Comparison of ENCODE assay signal across 9 mouse cellular contexts in genomic region chr4:105328776-105329175, GRCm38 (mm10).
DNase-seq lines count a peak whose midpoint lies in the region; ATAC-seq lines count a peak whose summit lies in the region.
"Had no signal": no experiment of that assay in that cellular context is flagged by ENCODE, and none has a peak within 500 bp of the region (broad histone marks: within the 10 kb centered on the region; RNA-seq: fewer than 3 reads in every experiment).

No protein-coding gene starts in this region.

- no peaks in the 10 kb centered on the region for H3K27me3 ChIP-seq in intestine, embryonic 16.5 days (replicated peaks; ENCODE audit: control insufficient read depth, insufficient read depth, low read length)
- no peaks in the 10 kb centered on the region for H3K27me3 ChIP-seq in intestine, embryonic 15.5 days (replicated peaks)
- no peaks in the 10 kb centered on the region for H3K27me3 ChIP-seq in heart, embryonic 16.5 days (ENCODE audit: control insufficient read depth, insufficient read depth, low read length)
- H3K27me3 ChIP-seq in limb, embryonic 15.5 days: no peaks in the 10 kb centered on the region
- no peaks in the 10 kb centered on the region for H3K27me3 ChIP-seq in hindbrain, embryonic 12.5 days
- H3K27me3 ChIP-seq: limb, embryonic 12.5 days had no signal

- intact Hi-C loops in left cerebral cortex, postnatal 14 days (cut with DNase I): no loop called here

- 68% methylated on average over 10 of the region's 10 CpGs for WGBS in intestine, embryonic 16.5 days
- WGBS in intestine, embryonic 15.5 days: 70% methylated on average over 10 of the region's 10 CpGs
- WGBS in heart, embryonic 16.5 days: 50% methylated on average over 10 of the region's 10 CpGs
- 38% methylated on average over 10 of the region's 10 CpGs for WGBS in limb, embryonic 15.5 days
- 87% methylated on average over 10 of the region's 10 CpGs for WGBS in hindbrain, embryonic 12.5 days

- H3K36me3 ChIP-seq in intestine, embryonic 16.5 days (ENCODE audit: control insufficient read depth, insufficient read depth, low read length): no peaks in the 10 kb centered on the region
- no peaks in the 10 kb centered on the region for H3K36me3 ChIP-seq in intestine, embryonic 15.5 days
- no peaks in the 10 kb centered on the region for H3K36me3 ChIP-seq in heart, embryonic 16.5 days (ENCODE audit: control insufficient read depth, insufficient read depth)
- H3K36me3 ChIP-seq in limb, embryonic 15.5 days: no peaks in the 10 kb centered on the region
- no peaks in the 10 kb centered on the region for H3K36me3 ChIP-seq in hindbrain, embryonic 12.5 days
- H3K36me3 ChIP-seq: limb, embryonic 12.5 days had no signal

- H3K27ac ChIP-seq in intestine, embryonic 16.5 days (ENCODE audit: low read length): no peak overlapping the region
- no peak overlapping the region for H3K27ac ChIP-seq in intestine, embryonic 15.5 days
- no peak overlapping the region; the same call in 1 of the 2 replicates for H3K27ac ChIP-seq in heart, embryonic 16.5 days (ENCODE audit: low read length)
- H3K27ac ChIP-seq in limb, embryonic 15.5 days: peak overlapping the region; percentile 69
- H3K27ac ChIP-seq in hindbrain, embryonic 12.5 days: no peak overlapping the region
- H3K27ac ChIP-seq: limb, embryonic 12.5 days had no signal

- no peaks in the 10 kb centered on the region for H3K9me3 ChIP-seq in intestine, embryonic 16.5 days (ENCODE audit: control insufficient read depth, low read length)
- H3K9me3 ChIP-seq in intestine, embryonic 15.5 days: no peaks in the 10 kb centered on the region
- H3K9me3 ChIP-seq in heart, embryonic 16.5 days (replicated peaks; ENCODE audit: control insufficient read depth, low read length): no peaks in the 10 kb centered on the region
- H3K9me3 ChIP-seq in limb, embryonic 15.5 days: no peaks in the 10 kb centered on the region
- H3K9me3 ChIP-seq in hindbrain, embryonic 12.5 days (replicated peaks): no peaks in the 10 kb centered on the region
- H3K9me3 ChIP-seq: limb, embryonic 12.5 days had no signal

- no peak overlapping the region for H3K4me2 ChIP-seq in intestine, embryonic 16.5 days (ENCODE audit: low read depth, low read length)
- H3K4me2 ChIP-seq in intestine, embryonic 15.5 days (replicated peaks): no peak overlapping the region
- no peak overlapping the region for H3K4me2 ChIP-seq in heart, embryonic 16.5 days (ENCODE audit: low read depth, low read length)
- H3K4me2 ChIP-seq in limb, embryonic 15.5 days: no peak overlapping the region
- H3K4me2 ChIP-seq in hindbrain, embryonic 12.5 days (replicated peaks): no peak overlapping the region
- H3K4me2 ChIP-seq: limb, embryonic 12.5 days had no signal

- no peak overlapping the region for H3K9ac ChIP-seq in intestine, embryonic 16.5 days (ENCODE audit: low read depth, low read length)
- H3K9ac ChIP-seq in intestine, embryonic 15.5 days: no peak overlapping the region
- H3K9ac ChIP-seq in heart, embryonic 16.5 days (ENCODE audit: low read length): no peak overlapping the region
- no peak overlapping the region for H3K9ac ChIP-seq in limb, embryonic 15.5 days
- no peak overlapping the region for H3K9ac ChIP-seq in hindbrain, embryonic 12.5 days
- H3K9ac ChIP-seq: limb, embryonic 12.5 days had no signal

- peak; percentile 27 for DNase-seq in cerebellum, adult 9-10 months
- DNase-seq in yolk sac, embryonic 10.5 days (ENCODE audit: low spot score): peak; percentile 37
- no peak for DNase-seq in left cerebral cortex, postnatal 14 days (ENCODE audit: low spot score in 2 of 2)

- H3K4me3 ChIP-seq in intestine, embryonic 16.5 days (ENCODE audit: low read length): no peak overlapping the region
- no peak overlapping the region for H3K4me3 ChIP-seq in intestine, embryonic 15.5 days (replicated peaks)
- no peak overlapping the region for H3K4me3 ChIP-seq in heart, embryonic 16.5 days (ENCODE audit: low read length)
- H3K4me3 ChIP-seq in limb, embryonic 15.5 days: no peak overlapping the region
- H3K4me3 ChIP-seq in hindbrain, embryonic 12.5 days: no peak overlapping the region
- H3K4me3 ChIP-seq: limb, embryonic 12.5 days had no signal

- no peaks in the 10 kb centered on the region for H3K4me1 ChIP-seq in intestine, embryonic 16.5 days (ENCODE audit: control insufficient read depth, insufficient read depth, low read length)
- 0 out of 2 replicates have a peak, but pooled peaks cover 4% of the 10 kb centered on the region for H3K4me1 ChIP-seq in intestine, embryonic 15.5 days (replicated peaks)
- H3K4me1 ChIP-seq in heart, embryonic 16.5 days (ENCODE audit: control insufficient read depth, insufficient read depth, low read length): 0 out of 2 replicates have a peak, but pooled peaks cover 4% of the 10 kb centered on the region
- H3K4me1 ChIP-seq in limb, embryonic 15.5 days: peaks cover 14% of the 10 kb centered on the region
- 0 out of 2 replicates have a peak, but pooled peaks cover 4% of the 10 kb centered on the region for H3K4me1 ChIP-seq in hindbrain, embryonic 12.5 days

- peak; percentile 52 for ATAC-seq in intestine, embryonic 16.5 days
- no peak for ATAC-seq in intestine, embryonic 15.5 days
- ATAC-seq in heart, embryonic 16.5 days (replicated peaks; ENCODE audit: extremely low read depth, insufficient read depth, low FRiP score): peak; percentile 80
- ATAC-seq in limb, embryonic 15.5 days (ENCODE audit: insufficient number of reproducible peaks, low FRiP score, low TSS enrichment, low read depth): peak; percentile 65
- ATAC-seq in hindbrain, embryonic 12.5 days (ENCODE audit: low FRiP score): no peak

Comparison
In these comparisons a context has a peak if more than half of its experiments do, and no peak if none do; other contexts are left out.
1. ATAC-seq: peak in intestine, embryonic 16.5 days (single experiment), heart, embryonic 16.5 days (single experiment) and limb, embryonic 15.5 days (single experiment); none in intestine, embryonic 15.5 days (single experiment) and hindbrain, embryonic 12.5 days (single experiment).
2. DNase-seq: peak in cerebellum, adult 9-10 months (single experiment) and yolk sac, embryonic 10.5 days (single experiment); none in left cerebral cortex, postnatal 14 days (0 of 2).